Mouse (Mus musculus) megakaryocyte, embryonic 14.5 days (primary cell): ENCODE measurements around the gene Tcn2.

ENCODE experiments used
- FLI1 ChIP-seq: IDR thresholded peaks from 2 replicates; pipeline ENCODE4 v1.6.1; 2012; ENCODE audit warnings: low read length, inconsistent platforms, mixed read lengths
- GATA1 ChIP-seq: IDR thresholded peaks from 3 replicates; pipeline ENCODE4 v1.6.1; 2012; ENCODE audit warnings: mixed read lengths, low read length, inconsistent platforms, borderline replicate concordance

DNA sequence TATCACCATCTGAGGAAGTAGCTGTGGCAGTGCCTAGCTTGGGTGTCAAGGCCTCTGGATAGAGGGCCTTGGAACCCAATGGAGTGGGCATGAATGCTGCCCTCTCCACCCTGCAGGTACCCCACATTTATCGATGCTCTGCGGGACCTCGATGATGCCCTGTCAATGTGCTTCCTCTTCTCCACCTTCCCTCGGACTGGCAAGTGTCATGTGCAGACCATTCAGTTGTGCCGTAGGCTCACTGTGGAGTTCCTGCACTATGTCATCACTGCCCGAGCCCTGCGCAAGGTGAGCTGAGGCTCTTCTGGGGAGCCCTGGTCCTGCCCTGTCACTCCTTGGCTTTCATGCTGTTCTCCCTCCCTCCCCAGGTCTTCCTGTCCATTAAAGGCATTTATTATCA, 41.1 kb upstream of the Tcn2 start:
- TF ChIP-seq GATA1 (no peak), FLI1 (no peak)
